Mouse (Mus musculus) thymus, postnatal 10 days (tissue): ENCODE results near the gene Prcc.

Experiments used
- DNase-seq, 2 experiments: peaks; one replicate each; pipeline ENCODE4 v3.0.0; 2021; ENCODE audit warnings: low spot score in 2 of 2

Prcc gene

GRCm38 (mm10) chr3:87885281-87886003 lies at the start of gene Prcc:
Gene Prcc (minus strand): TSS chr3:87885608.
- peak; percentile 83 to 91 for DNase-seq

DNA sequence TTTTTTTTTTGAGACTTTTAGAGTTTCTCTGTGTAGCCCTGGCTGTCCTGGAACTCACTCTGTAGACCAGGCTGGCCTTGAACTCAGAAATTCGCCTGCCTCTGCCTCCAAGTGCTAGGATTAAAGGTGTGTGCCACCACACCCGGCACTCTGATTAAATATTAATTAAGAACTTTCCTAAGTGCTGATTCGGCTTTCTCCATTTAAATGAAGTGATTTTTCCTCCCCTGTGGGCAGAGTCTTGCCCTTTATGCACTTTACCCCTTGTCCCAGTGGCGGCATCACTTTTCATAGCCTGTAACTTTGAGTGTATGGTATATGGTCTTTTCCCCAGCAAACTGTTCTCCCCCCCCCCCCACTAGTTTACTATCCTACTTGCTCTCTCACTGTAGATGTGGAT lies 49.8 kb upstream of the Prcc start:
- no peak for DNase-seq

DNA sequence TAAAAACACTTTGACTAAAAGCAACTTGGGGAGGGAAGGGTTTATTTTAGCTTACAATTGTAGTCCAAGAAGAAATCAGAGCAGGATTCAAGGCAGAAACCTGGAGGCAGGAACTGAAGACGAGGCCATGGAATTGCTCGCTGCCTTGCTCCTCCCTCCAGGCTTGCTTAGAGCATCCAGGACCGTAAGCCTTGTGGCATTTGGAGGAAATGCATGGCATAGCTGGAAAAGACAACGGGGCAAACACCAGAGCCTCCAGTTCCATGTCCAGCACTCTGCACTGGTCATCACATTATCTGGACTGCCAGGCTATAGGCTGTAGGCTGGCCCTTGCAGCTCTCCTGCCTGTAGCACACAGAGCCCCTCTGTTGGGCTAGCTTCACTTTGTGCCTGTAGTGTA lies 49.1 kb upstream of the Prcc start:
- DNase-seq = no peak

- no peak for DNase-seq
Observed at GRCm38 (mm10) chr3:87934026-87934425, 48.6 kb upstream of the Prcc start.

GRCm38 (mm10) chr3:87930078-87930795 lies 44.8 kb upstream of the Prcc start, which contains the start of the genes Isg20l2 and Rrnad1:
Gene Isg20l2 (plus strand): TSS chr3:87930314.
Gene Rrnad1 (minus strand): TSS chr3:87930717.
- DNase-seq = peak; percentile 93 to 95

DNA sequence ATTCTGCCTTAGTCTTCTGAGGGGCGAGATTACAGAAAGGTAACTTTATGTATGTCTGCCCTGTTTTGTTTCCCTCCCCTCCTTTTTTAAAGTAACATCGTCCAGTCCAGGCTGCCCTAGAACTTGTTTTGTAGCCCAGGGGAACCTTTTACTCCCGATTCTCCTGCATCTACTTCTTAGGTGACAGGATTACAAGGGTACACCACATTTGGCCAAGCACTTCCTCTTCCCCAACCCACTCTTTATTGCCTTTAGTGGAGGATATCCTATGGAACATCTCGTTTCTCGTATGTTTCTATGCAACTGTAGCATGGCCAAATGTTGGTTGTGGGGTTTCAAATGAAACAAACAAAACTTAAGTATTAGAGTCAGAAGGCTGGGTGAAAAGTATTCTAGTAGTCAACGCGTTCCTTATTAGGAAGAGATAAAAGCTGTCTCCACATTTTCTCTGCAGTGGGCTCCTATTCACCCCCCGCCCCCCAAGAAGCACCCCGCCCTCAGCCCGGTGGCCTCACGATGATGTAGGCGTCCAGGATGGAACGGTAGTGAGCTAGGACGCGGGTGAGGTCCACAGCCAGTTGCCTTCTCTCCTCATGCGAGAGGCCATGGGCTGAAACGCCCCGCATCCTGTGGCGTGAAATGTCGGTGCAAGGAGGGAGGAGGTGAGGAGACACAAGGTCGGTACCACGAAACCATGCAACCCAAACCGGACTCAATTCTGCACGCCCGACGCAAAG lies 44.1 kb upstream of the Prcc start:
- no peak for DNase-seq

GRCm38 (mm10) chr3:87927452-87927851 lies 42.0 kb upstream of the Prcc start:
- no peak for DNase-seq

- DNase-seq = no peak
Observed at GRCm38 (mm10) chr3:87924996-87925395, 39.6 kb upstream of the Prcc start.

DNA sequence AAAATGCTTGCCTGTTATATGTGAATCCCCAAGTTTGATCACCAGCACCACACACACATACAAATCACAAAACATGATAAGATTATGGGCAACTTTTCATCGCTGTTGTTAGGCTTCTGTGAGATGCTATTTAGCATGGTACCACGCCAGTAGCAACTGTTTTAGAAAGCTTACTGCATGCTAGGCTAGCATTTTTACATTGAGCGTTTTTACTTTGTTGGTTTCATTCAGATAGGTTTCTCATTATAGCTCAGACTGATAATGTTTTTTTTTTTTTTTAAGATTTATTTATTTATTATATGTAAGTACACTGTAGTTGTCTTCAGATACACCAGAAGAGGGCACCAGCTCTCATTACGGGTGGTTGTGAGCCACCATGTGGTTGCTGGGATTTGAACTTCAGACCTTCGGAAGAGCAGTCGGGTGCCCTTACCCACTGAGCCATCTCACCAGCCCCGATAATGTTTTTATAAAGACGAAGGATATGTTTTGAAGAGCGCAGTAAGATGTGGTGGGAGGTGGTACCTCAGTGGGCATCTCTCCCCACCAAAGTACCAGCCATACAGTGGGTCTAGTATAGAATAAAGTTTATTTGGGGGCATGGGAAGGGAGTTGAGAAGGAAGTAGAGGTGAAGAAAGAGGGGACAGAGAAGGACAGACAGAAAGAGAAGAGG lies 35.0 kb upstream of the Prcc start:
- no peak for DNase-seq

DNA sequence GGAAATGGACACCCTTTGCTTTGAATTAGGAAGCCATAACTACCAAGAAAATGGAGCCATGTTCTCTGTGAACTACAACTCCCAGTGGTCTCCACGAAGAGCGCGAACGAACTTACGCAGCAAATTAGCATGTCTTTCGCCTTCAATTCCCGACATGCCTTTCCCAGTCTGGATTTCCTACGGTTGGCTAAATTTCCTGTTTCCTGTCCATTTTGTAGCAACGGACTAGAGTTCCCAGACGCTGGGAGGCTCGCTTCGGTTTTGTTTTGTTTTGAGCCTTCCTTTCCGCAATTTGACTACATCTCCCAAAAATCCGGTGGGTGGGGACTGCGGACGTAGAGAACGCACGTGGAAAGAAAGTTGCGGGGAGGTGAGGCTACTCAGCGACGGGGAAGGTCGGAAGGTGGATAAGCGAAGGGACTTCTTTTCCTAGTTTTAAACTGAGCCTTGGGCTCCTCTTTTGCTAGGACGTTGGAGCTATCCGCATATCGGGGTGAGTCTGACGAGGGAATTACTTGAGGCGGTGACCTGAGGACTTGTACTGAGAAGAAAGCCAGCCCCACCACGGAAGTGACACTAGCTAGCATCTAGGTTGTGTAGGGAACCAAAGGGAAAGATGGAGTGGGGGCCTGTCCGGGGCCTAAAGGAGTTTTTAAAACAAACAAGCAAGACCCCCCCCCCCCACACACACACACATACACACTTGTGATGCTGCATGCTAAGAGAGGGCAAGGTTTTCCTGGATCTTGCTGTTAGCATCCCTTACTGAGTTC lies 34.1 kb upstream of the Prcc start, which contains the start of gene Mrpl24:
TSS of gene Mrpl24 (plus strand) at position 171 of the 773 bp plus-strand sequence.
- DNase-seq = peak; percentile 37 to 38

GRCm38 (mm10) chr3:87918551-87918950 lies 33.1 kb upstream of the Prcc start:
- DNase-seq = no peak

- no peak for DNase-seq
Observed at GRCm38 (mm10) chr3:87916990-87917389, 31.6 kb upstream of the Prcc start.

DNA sequence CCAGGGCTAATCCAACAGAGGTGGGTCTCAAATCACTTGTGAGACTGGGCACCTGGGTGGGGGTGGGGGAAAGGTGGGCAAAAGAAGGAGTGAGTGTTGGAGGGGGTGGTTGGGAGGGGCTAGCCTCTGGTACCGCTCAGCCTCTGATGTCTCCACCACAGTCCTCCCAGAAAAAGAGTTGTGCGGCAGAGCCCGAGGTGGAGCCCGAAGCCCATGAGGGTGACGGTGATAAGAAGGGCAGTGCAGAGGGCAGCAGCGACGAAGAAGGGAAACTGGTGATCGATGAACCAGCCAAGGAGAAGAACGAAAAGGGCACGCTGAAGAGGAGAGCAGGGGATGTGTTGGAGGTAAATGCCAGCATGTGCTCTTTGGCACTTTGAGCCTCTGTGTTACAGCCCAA lies 28.5 kb upstream of the Prcc start:
- DNase-seq = no peak

DNA sequence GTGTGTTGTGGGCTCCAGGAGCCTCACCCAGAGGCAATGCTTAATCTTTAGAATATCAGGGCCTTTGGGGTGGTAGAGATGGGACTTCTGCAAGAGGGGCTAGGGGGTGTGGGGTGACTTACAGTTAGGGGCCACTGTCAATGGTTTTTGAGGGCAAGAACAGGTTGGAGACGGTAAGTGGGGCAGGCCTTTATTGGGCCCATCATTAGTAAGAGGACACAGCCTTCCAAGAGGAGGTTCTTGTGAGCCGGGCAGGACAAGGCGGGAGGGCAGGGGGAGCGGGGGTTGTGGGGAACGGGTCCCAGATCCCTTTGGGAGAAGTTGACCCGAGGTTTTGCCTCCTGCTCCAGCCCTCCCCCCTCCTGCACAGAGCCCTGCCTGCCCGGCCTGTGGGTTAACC lies 28.1 kb upstream of the Prcc start:
- DNase-seq = no peak

GRCm38 (mm10) chr3:87910573-87911141 lies 25.2 kb upstream of the Prcc start:
- DNase-seq = peak in 1 of 2 experiments; percentile 18

DNA sequence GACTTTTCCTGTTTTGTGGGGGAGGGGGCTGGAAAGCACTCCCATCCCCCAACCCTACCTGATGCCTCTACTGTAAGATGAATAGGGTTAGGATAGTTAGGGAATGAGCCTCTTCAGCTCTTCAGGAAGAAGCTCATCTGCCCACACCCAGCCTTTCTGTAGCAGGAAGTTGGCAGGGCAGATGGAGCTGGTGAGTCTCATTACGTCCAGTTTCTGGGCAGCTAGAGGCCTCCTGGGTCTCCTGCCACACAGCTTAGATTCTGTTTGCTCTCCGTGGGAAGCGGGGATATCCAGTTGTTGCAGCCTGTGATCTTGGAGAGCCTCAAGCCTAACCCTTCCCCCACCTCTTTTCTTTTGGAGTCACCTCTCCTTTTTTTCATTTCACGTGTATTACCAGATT lies 24.5 kb upstream of the Prcc start:
- no peak for DNase-seq

- DNase-seq = no peak
Observed at GRCm38 (mm10) chr3:87909381-87909780, 24.0 kb upstream of the Prcc start.

- no peak for DNase-seq
Observed at GRCm38 (mm10) chr3:87907906-87908305, 22.5 kb upstream of the Prcc start.

- peak in 1 of 2 experiments; percentile 23 for DNase-seq
Observed at GRCm38 (mm10) chr3:87906981-87907857, 21.8 kb upstream of the Prcc start.

DNA sequence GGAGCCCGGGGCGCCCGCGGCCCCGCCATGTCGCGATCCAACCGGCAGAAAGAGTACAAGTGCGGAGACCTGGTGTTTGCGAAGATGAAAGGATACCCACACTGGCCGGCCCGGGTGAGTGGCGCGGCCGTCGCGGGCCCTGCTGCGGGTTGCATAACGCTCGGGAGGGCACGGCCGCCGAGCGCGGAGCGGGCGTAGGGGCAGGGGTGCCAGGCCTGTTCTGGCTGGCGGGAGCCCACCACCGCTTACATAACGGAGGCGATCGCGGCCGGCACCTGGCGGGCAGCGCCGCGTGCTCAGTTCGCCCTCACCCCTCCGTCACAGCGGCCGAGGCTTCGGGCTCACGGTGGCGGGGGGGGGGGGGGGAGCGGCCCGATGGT lies 21.2 kb upstream of the Prcc start:
- peak; percentile 15 to 32 for DNase-seq
